Mouse (Mus musculus) thymus, adult 2 months (tissue): ENCODE measurements around the gene Jund.

ENCODE experiments used
- CTCF ChIP-seq: fragments of 200-500 bp; IDR thresholded peaks from 2 replicates; pipeline ENCODE4 v1.5.1; 2012; ENCODE audit warnings: mild to moderate bottlenecking, control low read depth, low read length, moderate library complexity, borderline replicate concordance; ENCODE audit not compliant: control insufficient read depth, poor library complexity, insufficient read depth; ENCODE audit errors: extremely low read depth
- POLR2A ChIP-seq: fragments of 200-500 bp; IDR thresholded peaks from 2 replicates; pipeline ENCODE4 v1.6.1; 2012; ENCODE audit warnings: mild to moderate bottlenecking, low read length, control low read depth, moderate library complexity; ENCODE audit not compliant: control insufficient read depth, poor library complexity, insufficient read depth; ENCODE audit errors: extremely low read depth

GRCm38 (mm10) chr8:70703287-70703686, 4.5 kb downstream of the Jund start, which contains the start of gene Iqcn:
- TF ChIP-seq POLR2A (no peak), CTCF (no peak)
